Mouse (Mus musculus): ENCODE data around the gene Tmem222.

Gene Tmem222

GRCm38 (mm10) chr4:133251214-133251613, 26.4 kb downstream of the Tmem222 start:
- DNase-seq (ENCODE audit: low spot score in 2 of 2) = peak in 1 of 2 experiments; percentile 38

- peak; percentile 83 to 88 for DNase-seq (ENCODE audit: low spot score in 2 of 2)
Observed at GRCm38 (mm10) chr4:133250609-133251008, 27.0 kb downstream of the Tmem222 start.

GRCm38 (mm10) chr4:133247806-133248449, 29.7 kb downstream of the Tmem222 start:
- DNase-seq (ENCODE audit: low spot score in 2 of 2) = no peak

- DNase-seq (ENCODE audit: low spot score in 2 of 2) = no peak
Observed at GRCm38 (mm10) chr4:133247072-133247471, 30.5 kb downstream of the Tmem222 start.

- no peak for DNase-seq (ENCODE audit: low spot score in 2 of 2)
Observed at GRCm38 (mm10) chr4:133244289-133244688, 33.3 kb downstream of the Tmem222 start.

GRCm38 (mm10) chr4:133243538-133243937, 34.1 kb downstream of the Tmem222 start:
- DNase-seq (ENCODE audit: low spot score in 2 of 2) = no peak

GRCm38 (mm10) chr4:133242710-133243109, 34.9 kb downstream of the Tmem222 start:
- no peak for DNase-seq (ENCODE audit: low spot score in 2 of 2)

- no peak for DNase-seq (ENCODE audit: low spot score in 2 of 2)
Observed at GRCm38 (mm10) chr4:133241910-133242309, 35.7 kb downstream of the Tmem222 start.

GRCm38 (mm10) chr4:133240934-133241908, 36.4 kb downstream of the Tmem222 start:
- peak; percentile 83 to 88 for DNase-seq (ENCODE audit: low spot score in 2 of 2)

- no peak for DNase-seq (ENCODE audit: low spot score in 2 of 2)
Observed at GRCm38 (mm10) chr4:133240490-133240921, 37.1 kb downstream of the Tmem222 start, which contains the start of gene Map3k6. Gene Map3k6, plus strand, starts transcription at chr4:133240818.

- no peak for DNase-seq (ENCODE audit: low spot score in 2 of 2)
Observed at GRCm38 (mm10) chr4:133237911-133238310, 39.7 kb downstream of the Tmem222 start.

GRCm38 (mm10) chr4:133235415-133235814, 42.2 kb downstream of the Tmem222 start:
- no peak for DNase-seq (ENCODE audit: low spot score in 2 of 2)

GRCm38 (mm10) chr4:133234771-133235170, 42.8 kb downstream of the Tmem222 start:
- DNase-seq (ENCODE audit: low spot score in 2 of 2) = no peak

- peak in 1 of 2 experiments; percentile 48 for DNase-seq (ENCODE audit: low spot score in 2 of 2)
Observed at GRCm38 (mm10) chr4:133233285-133233976, 44.2 kb downstream of the Tmem222 start.

GRCm38 (mm10) chr4:133229582-133229981, 48.0 kb downstream of the Tmem222 start:
- no peak for DNase-seq (ENCODE audit: low spot score in 2 of 2)

GRCm38 (mm10) chr4:133227636-133228035, 50.0 kb downstream of the Tmem222 start:
- DNase-seq (ENCODE audit: low spot score in 2 of 2) = no peak

- DNase-seq (ENCODE audit: low spot score in 2 of 2) = no peak
Observed at GRCm38 (mm10) chr4:133226073-133226472, 51.5 kb downstream of the Tmem222 start.

- no peak for DNase-seq (ENCODE audit: low spot score in 2 of 2)
Observed at GRCm38 (mm10) chr4:133223875-133224274, 53.7 kb downstream of the Tmem222 start.

GRCm38 (mm10) chr4:133221701-133222100, 55.9 kb downstream of the Tmem222 start:
- no peak for DNase-seq (ENCODE audit: low spot score in 2 of 2)

- no peak for DNase-seq (ENCODE audit: low spot score in 2 of 2)
Observed at GRCm38 (mm10) chr4:133220656-133221055, 56.9 kb downstream of the Tmem222 start.

- no peak for DNase-seq (ENCODE audit: low spot score in 2 of 2)
Observed at GRCm38 (mm10) chr4:133218745-133219144, 58.8 kb downstream of the Tmem222 start.

GRCm38 (mm10) chr4:133217641-133218040, 60.0 kb downstream of the Tmem222 start:
- DNase-seq (ENCODE audit: low spot score in 2 of 2) = peak in 1 of 2 experiments; percentile 63

Measured in right cerebral cortex, adult 2 months (tissue).